Mouse (Mus musculus) megakaryocyte, embryonic 14.5 days (primary cell): ENCODE measurements around the gene Ikzf1.

Experiments
- FLI1 ChIP-seq: IDR thresholded peaks from 2 replicates; pipeline ENCODE4 v1.6.1; 2012; ENCODE audit warnings: low read length, inconsistent platforms, mixed read lengths
- GATA1 ChIP-seq: IDR thresholded peaks from 3 replicates; pipeline ENCODE4 v1.6.1; 2012; ENCODE audit warnings: mixed read lengths, low read length, inconsistent platforms, borderline replicate concordance

GRCm38 (mm10) chr11:11690845-11691196 is 6.0 kb downstream of the Ikzf1 start:
- TF ChIP-seq GATA1 (no peak), FLI1 (no peak)
